Mouse (Mus musculus) stomach, embryonic 16.5 days (tissue): ENCODE results near the gene Sesn3. TPM values are rescaled to one million over a fixed set of nuclear protein-coding genes. Genes with fewer than 3 reads are reported as not detected.

ENCODE experiments used
- ATAC-seq: fragments of 200-750 bp; cut with Nextera tagmentation; 2 replicates; pipeline ENCODE4 v1.8.0; 2017; ENCODE audit warnings: moderate number of reproducible peaks, moderate TSS enrichment; ENCODE audit not compliant: insufficient read depth, low FRiP score
- H3K27ac ChIP-seq: fragments of 300-500 bp; sonication (generic); 2 replicates; pipeline ENCODE4 v1.5.1; 2014; ENCODE audit warnings: low read length
- H3K27me3 ChIP-seq: fragments of 300-500 bp; sonication (generic); 2 replicates; pipeline ENCODE4 v1.6.1; 2014; ENCODE audit warnings: low read length, control low read depth, mixed read lengths; ENCODE audit not compliant: control insufficient read depth, insufficient read depth
- H3K36me3 ChIP-seq: fragments of 300-500 bp; sonication (generic); 2 replicates; pipeline ENCODE4 v1.6.1; 2014; ENCODE audit warnings: low read length; ENCODE audit not compliant: control insufficient read depth, insufficient read depth
- H3K4me1 ChIP-seq: fragments of 300-500 bp; sonication (generic); 2 replicates; pipeline ENCODE4 v1.6.1; 2014; ENCODE audit warnings: low read length, control low read depth, mixed read lengths; ENCODE audit not compliant: control insufficient read depth, insufficient read depth
- H3K4me2 ChIP-seq: fragments of 300-500 bp; sonication (generic); 2 replicates; pipeline ENCODE4 v1.6.1; 2014; ENCODE audit warnings: low read depth, low read length, mixed read lengths
- H3K4me3 ChIP-seq: fragments of 300-500 bp; sonication (generic); replicated peaks from 2 replicates; pipeline ENCODE4 v1.5.1; 2014; ENCODE audit warnings: mild to moderate bottlenecking, low read length
- H3K9ac ChIP-seq: fragments of 300-500 bp; sonication (generic); 2 replicates; pipeline ENCODE4 v1.6.1; 2014; ENCODE audit warnings: low read length
- H3K9me3 ChIP-seq: fragments of 300-500 bp; sonication (generic); replicated peaks from 2 replicates; pipeline ENCODE4 v1.6.1; 2016; ENCODE audit warnings: low read length, control low read depth; ENCODE audit not compliant: control insufficient read depth
- WGBS: fragments of 180-500 bp; shearing (Covaris S2); extraction: QIAGEN DNeasy Blood & Tissue Kit; methylation state at CpG from one replicate; pipeline ENCODE4 v1.1.7; 2014; 5-methylcytosine and 5-hydroxymethylcytosine counted together
- polyA plus RNA-seq: library from polyadenylated mRNA; unstranded; fragments of >200 nt; fragmentation: Nextera tagmentation; extraction: Ambion mirVana; gene quantifications from 2 replicates; pipeline ENCODE4 v1.2.1, GENCODE M21; 2015

The Sesn3 gene
- polyA plus RNA-seq, 1 experiment from 2014 or later, result 12.0 TPM

DNA sequence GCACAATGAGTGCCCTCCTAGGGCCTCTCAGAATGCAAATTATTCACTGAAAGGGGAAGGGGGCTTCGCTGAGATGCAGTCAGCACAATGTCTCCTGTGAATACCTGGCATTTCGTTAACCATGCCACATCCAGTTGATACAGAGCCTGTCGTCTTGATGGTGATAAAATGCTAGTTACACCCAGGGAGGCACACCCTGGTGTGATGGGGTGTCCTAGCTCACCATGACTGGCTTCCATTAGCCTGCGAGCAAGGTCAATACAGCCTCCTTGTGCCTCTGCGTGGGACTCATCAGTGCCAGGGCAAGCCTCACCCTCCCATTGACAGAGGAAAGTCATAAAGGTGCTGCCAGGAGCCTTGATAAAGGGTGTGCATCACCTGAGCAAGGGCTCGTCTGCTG lies 80.0 kb downstream of the Sesn3 start:
- Histone ChIP-seq H3K4me2 (no peak overlapping the region), H3K27me3 (no peaks in the 10 kb centered on the region), H3K4me3 (no peak overlapping the region), H3K36me3 (peaks cover 4% of the 10 kb centered on the region; the same call in 1 of the 2 replicates), H3K27ac (no peak overlapping the region), H3K9ac (no peak overlapping the region), H3K9me3 (no peaks in the 10 kb centered on the region), H3K4me1 (no peaks in the 10 kb centered on the region)
- 81% methylated on average over 6 of the region's 6 CpGs for WGBS
- no peak for ATAC-seq

DNA sequence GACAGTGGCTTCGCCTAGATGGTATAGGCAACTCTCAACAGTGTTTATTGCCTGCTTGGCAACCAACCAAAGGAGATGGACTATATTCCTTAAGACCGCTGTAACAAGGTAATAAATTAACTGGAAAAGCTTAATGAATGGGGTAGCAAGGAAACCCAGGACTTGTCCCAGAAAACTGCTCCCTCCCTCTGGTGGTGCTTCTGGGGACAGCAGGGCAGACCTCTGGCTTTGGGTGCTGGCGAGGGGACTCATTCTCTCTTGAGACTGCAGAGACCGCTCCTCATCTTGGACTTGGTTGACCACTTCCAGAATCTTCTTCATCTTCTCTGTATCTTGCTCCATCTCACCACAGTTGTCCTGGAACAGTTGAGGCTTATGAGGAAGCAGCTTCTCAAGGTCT lies 82.2 kb downstream of the Sesn3 start:
- peaks cover 4% of the 10 kb centered on the region; the same call in 1 of the 2 replicates for H3K36me3 ChIP-seq
- 82% methylated on average over 4 of the region's 4 CpGs for WGBS
- ATAC-seq, result no peak

DNA sequence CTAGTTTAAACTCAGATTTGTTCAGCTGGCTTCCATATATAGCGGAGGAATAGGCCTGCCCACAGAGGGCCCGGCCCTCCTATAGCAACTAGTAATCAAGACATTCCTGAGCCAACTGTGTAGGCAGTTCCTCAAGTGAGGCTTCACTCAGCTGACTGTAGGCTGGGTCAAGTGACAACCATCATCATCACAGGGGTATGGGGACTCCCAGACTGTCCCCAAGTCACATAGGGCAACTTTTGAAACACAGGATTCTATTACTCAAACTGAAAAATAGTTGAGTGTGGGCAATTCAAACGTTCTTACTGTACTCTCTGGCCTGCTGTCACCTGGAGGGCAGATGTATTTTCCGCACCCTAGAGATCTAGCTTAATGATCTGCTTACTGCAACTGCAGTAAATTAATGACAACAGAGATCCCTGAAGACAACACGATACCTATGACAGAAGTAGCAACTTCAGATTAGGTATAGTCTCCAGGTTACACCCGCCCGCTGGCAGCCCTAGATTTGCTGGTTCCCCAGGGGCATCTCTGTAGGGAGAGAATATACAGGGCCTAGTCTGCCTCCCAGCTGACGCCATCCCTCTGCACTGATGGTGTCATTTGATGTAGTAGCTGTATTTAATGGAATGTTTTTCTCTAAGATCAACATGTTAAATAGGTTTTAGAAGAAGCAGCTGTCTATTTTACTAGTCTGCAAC lies 87.4 kb downstream of the Sesn3 start:
- no peak overlapping the region for H3K27ac ChIP-seq
- H3K27me3 ChIP-seq, result no peaks in the 10 kb centered on the region
- H3K9ac ChIP-seq, result no peak overlapping the region
- no peak overlapping the region for H3K4me2 ChIP-seq
- peaks cover 13% of the 10 kb centered on the region for H3K4me1 ChIP-seq
- no peak overlapping the region for H3K4me3 ChIP-seq
- no peak for ATAC-seq
- H3K36me3 ChIP-seq, result peaks cover 4% of the 10 kb centered on the region; the same call in 1 of the 2 replicates
- no peaks in the 10 kb centered on the region for H3K9me3 ChIP-seq
- WGBS, result 86% methylated on average over 8 of the region's 8 CpGs

More for the DNA sequence above, 82.2 kb downstream of the Sesn3 start:
- no peaks in the 10 kb centered on the region for H3K27me3 ChIP-seq
- H3K4me1 ChIP-seq, result no peaks in the 10 kb centered on the region
- H3K4me2 ChIP-seq, result no peak overlapping the region
- H3K9me3 ChIP-seq, result no peaks in the 10 kb centered on the region
- no peak overlapping the region for H3K4me3 ChIP-seq
- no peak overlapping the region for H3K27ac ChIP-seq
- H3K9ac ChIP-seq, result no peak overlapping the region

GRCm38 (mm10) chr9:14363540-14363939 lies 88.7 kb downstream of the Sesn3 start:
- Histone ChIP-seq H3K27me3 (no peaks in the 10 kb centered on the region), H3K9ac (no peak overlapping the region), H3K27ac (no peak overlapping the region), H3K4me1 (peaks cover 16% of the 10 kb centered on the region), H3K9me3 (no peaks in the 10 kb centered on the region), H3K4me2 (no peak overlapping the region), H3K36me3 (no peaks in the 10 kb centered on the region), H3K4me3 (no peak overlapping the region)
- no peak for ATAC-seq
- 85% methylated on average over 6 of the region's 6 CpGs for WGBS

DNA sequence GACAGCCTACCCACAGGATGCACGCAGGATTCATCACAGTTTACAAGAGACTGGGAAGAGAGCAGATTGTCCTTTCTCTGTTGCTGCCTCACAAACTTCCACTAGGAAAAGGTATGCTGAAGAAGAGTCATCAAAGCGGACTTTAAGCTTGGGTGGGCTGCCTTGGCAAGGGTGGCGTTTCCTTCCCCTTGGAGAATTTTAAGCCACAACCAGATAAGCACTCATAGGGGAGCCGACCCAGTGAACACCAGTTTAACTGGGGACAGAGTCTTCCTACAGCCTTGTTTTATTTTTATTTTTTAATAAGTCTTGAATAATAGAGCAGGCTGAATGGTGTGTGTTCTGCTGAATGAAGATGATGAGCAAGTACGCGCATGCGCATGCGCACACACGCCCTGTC lies 89.9 kb downstream of the Sesn3 start:
- Histone ChIP-seq H3K9ac (no peak overlapping the region), H3K9me3 (0 out of 2 replicates have a peak, but pooled peaks cover 4% of the 10 kb centered on the region), H3K4me2 (no peak overlapping the region), H3K27ac (peak overlapping the region; percentile 12; the same call in 1 of the 2 replicates), H3K4me3 (no peak overlapping the region), H3K27me3 (no peaks in the 10 kb centered on the region), H3K4me1 (peaks cover 16% of the 10 kb centered on the region), H3K36me3 (no peaks in the 10 kb centered on the region)
- 91% methylated on average over 9 of the region's 9 CpGs for WGBS
- no peak for ATAC-seq

GRCm38 (mm10) chr9:14365481-14366125 lies 90.7 kb downstream of the Sesn3 start:
- WGBS, result 49% methylated on average over 4 of the region's 4 CpGs
- peaks cover 16% of the 10 kb centered on the region for H3K4me1 ChIP-seq
- no peak overlapping the region for H3K9ac ChIP-seq
- H3K27me3 ChIP-seq, result no peaks in the 10 kb centered on the region
- 0 out of 2 replicates have a peak, but pooled peaks cover 4% of the 10 kb centered on the region for H3K9me3 ChIP-seq
- no peaks in the 10 kb centered on the region for H3K36me3 ChIP-seq
- no peak overlapping the region for H3K4me3 ChIP-seq
- no peak for ATAC-seq
- H3K4me2 ChIP-seq, result no peak overlapping the region
- peak overlapping the region; percentile 12; the same call in 1 of the 2 replicates for H3K27ac ChIP-seq

GRCm38 (mm10) chr9:14367850-14368249 lies 93.0 kb downstream of the Sesn3 start:
- Histone ChIP-seq H3K4me3 (no peak overlapping the region), H3K27ac (no peak overlapping the region), H3K4me2 (no peak overlapping the region), H3K27me3 (no peaks in the 10 kb centered on the region), H3K4me1 (peaks cover 16% of the 10 kb centered on the region), H3K36me3 (no peaks in the 10 kb centered on the region), H3K9me3 (0 out of 2 replicates have a peak, but pooled peaks cover 4% of the 10 kb centered on the region), H3K9ac (no peak overlapping the region)
- ATAC-seq, result no peak
- WGBS, result 94% methylated on average over 4 of the region's 4 CpGs

DNA sequence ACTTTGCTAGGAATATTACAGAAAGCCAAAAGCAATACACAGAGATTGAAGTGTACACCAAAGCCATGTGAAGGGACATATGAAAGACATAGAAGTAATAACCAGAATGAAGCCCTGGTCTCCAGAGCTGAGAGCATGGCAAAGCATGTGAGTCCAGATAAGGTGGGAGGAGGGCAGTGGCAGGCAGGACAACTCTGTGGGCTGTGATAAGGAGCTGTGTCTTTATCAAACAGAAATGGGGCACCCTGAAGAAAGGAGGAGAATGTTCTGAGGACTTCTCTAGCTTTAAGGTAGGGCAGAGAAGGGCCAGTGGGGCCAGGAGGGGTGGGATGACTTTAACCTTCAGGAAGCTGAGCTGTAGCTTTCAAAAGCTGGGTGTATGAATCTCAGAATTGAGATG lies 94.4 kb downstream of the Sesn3 start:
- Histone ChIP-seq H3K4me2 (no peak overlapping the region), H3K9ac (no peak overlapping the region), H3K4me3 (no peak overlapping the region), H3K36me3 (no peaks in the 10 kb centered on the region), H3K27me3 (no peaks in the 10 kb centered on the region), H3K4me1 (peaks cover 16% of the 10 kb centered on the region), H3K27ac (no peak overlapping the region), H3K9me3 (0 out of 2 replicates have a peak, but pooled peaks cover 4% of the 10 kb centered on the region)
- ATAC-seq, result peak; percentile 73; the same call in 1 of the 2 replicates

GRCm38 (mm10) chr9:14372440-14372839 lies 97.6 kb downstream of the Sesn3 start:
- H3K27ac ChIP-seq, result no peak overlapping the region
- no peak overlapping the region for H3K9ac ChIP-seq

More at GRCm38 (mm10) chr9:14372440-14372839, 97.6 kb downstream of the Sesn3 start:
- no peak overlapping the region for H3K4me2 ChIP-seq
- no peak overlapping the region for H3K4me3 ChIP-seq
- H3K4me1 ChIP-seq, result peaks cover 3% of the 10 kb centered on the region; the same call in 1 of the 2 replicates
- no peak for ATAC-seq
- H3K36me3 ChIP-seq, result no peaks in the 10 kb centered on the region
- H3K27me3 ChIP-seq, result no peaks in the 10 kb centered on the region
- H3K9me3 ChIP-seq, result 0 out of 2 replicates have a peak, but pooled peaks cover 4% of the 10 kb centered on the region
